Mouse (Mus musculus): Measurements from ENCODE around the gene Pheta1. TPM values are rescaled to one million over a fixed set of nuclear protein-coding genes. Genes with fewer than 3 reads are reported as not detected.

Pheta1 gene
- total and polyA plus RNA-seq, 3 experiments, result 8.1 to 8.8 TPM; not detected in 1

- Histone ChIP-seq H3K27ac (ENCODE audit: control insufficient read depth, low read depth, low read length) (no peak overlapping the region), H3K9me3 (replicated peaks; ENCODE audit: insufficient read depth, low read length) (no peaks in the 10 kb centered on the region), H3K36me3 (ENCODE audit: control insufficient read depth in 1 of 2, insufficient read depth in 2 of 2, low read length in 2 of 2) (peaks cover 0 to 14% of the 10 kb centered on the region in 2 experiments; a peak in 2 of 4 replicates), H3K4me3 (ENCODE audit: control insufficient read depth in 1 of 2, insufficient read depth in 1 of 2, low read depth in 2 of 2, low read length in 2 of 2) (no peak overlapping the region), H3K79me2 (ENCODE audit: control insufficient read depth, insufficient read depth, low read length, poor library complexity) (no peaks in the 10 kb centered on the region), H3K27me3 (ENCODE audit: control insufficient read depth in 1 of 2, insufficient read depth in 2 of 2, low read length in 2 of 2) (no peaks in the 10 kb centered on the region), H3K9ac (ENCODE audit: control insufficient read depth, low read depth, low read length, poor library complexity, severe bottlenecking) (no peak overlapping the region), H3K4me1 (ENCODE audit: control insufficient read depth in 1 of 2, insufficient read depth in 2 of 2, low read length in 2 of 2) (no peaks in the 10 kb centered on the region)
- no peak for DNase-seq (ENCODE audit: low read depth, low spot score)
- no peak for TF ChIP-seq TCF12 (IDR thresholded peaks at IDR 0.05; ENCODE audit: low read depth, low read length)
Observed at GRCm38 (mm10) chr5:121807186-121807585, 41.6 kb upstream of the Pheta1 start.

- H3K27ac ChIP-seq (ENCODE audit: control insufficient read depth, low read depth, low read length), result no peak overlapping the region
- no peaks in the 10 kb centered on the region for H3K79me2 ChIP-seq (ENCODE audit: control insufficient read depth, insufficient read depth, low read length, poor library complexity)
- no peak overlapping the region for H3K9ac ChIP-seq (ENCODE audit: control insufficient read depth, low read depth, low read length, poor library complexity, severe bottlenecking)
- TF ChIP-seq POLR2A (IDR thresholded peaks at IDR 0.05; ENCODE audit: control insufficient read depth in 1 of 2, insufficient read depth in 1 of 2, low read depth in 1 of 2, low read length in 2 of 2, poor library complexity in 1 of 2) (no peak), CHD1 (IDR thresholded peaks at IDR 0.05; ENCODE audit: low read depth, low read length) (no peak), JUND (IDR thresholded peaks at IDR 0.05; ENCODE audit: low read depth, low read length) (no peak), UBTF (IDR thresholded peaks at IDR 0.05; ENCODE audit: borderline replicate concordance, insufficient read depth, low read depth, low read length) (no peak), HCFC1 (IDR thresholded peaks at IDR 0.05; ENCODE audit: low read depth, low read length) (no peak), USF1 (IDR thresholded peaks at IDR 0.05; ENCODE audit: low read depth, low read length) (no peak), ZNF384 (IDR thresholded peaks at IDR 0.05; ENCODE audit: low read depth, low read length) (no peak), NELFE (IDR thresholded peaks at IDR 0.05; ENCODE audit: low read depth, low read length) (no peak), USF2 (IDR thresholded peaks at IDR 0.05; ENCODE audit: borderline replicate concordance in 1 of 2, insufficient read depth in 1 of 2, low read depth in 1 of 2, low read length in 2 of 2) (no peak), RAD21 (IDR thresholded peaks at IDR 0.05; ENCODE audit: low read depth, low read length) (no peak), MYB (IDR thresholded peaks at IDR 0.05; ENCODE audit: low read depth, low read length) (no peak), E2F4 (IDR thresholded peaks at IDR 0.05; ENCODE audit: borderline replicate concordance, low read depth, low read length) (no peak), TCF12 (IDR thresholded peaks at IDR 0.05; ENCODE audit: low read depth, low read length) (no peak)
- peaks cover 0 to 13% of the 10 kb centered on the region in 2 experiments; a peak in 2 of 4 replicates for H3K36me3 ChIP-seq (ENCODE audit: control insufficient read depth in 1 of 2, insufficient read depth in 2 of 2, low read length in 2 of 2)
- H3K4me1 ChIP-seq (ENCODE audit: control insufficient read depth in 1 of 2, insufficient read depth in 2 of 2, low read length in 2 of 2), result no peaks in the 10 kb centered on the region
- no peaks in the 10 kb centered on the region for H3K27me3 ChIP-seq (ENCODE audit: control insufficient read depth in 1 of 2, insufficient read depth in 2 of 2, low read length in 2 of 2)
- DNase-seq (ENCODE audit: low read depth, low spot score), result no peak
- no peak overlapping the region for H3K4me3 ChIP-seq (ENCODE audit: control insufficient read depth in 1 of 2, insufficient read depth in 1 of 2, low read depth in 2 of 2, low read length in 2 of 2)
- no peaks in the 10 kb centered on the region for H3K9me3 ChIP-seq (replicated peaks; ENCODE audit: insufficient read depth, low read length)
Observed at GRCm38 (mm10) chr5:121808202-121808601, 40.6 kb upstream of the Pheta1 start.

GRCm38 (mm10) chr5:121809667-121810224, 39.0 kb upstream of the Pheta1 start:
- peaks cover 0 to 12% of the 10 kb centered on the region in 2 experiments; a peak in 2 of 4 replicates for H3K36me3 ChIP-seq (ENCODE audit: control insufficient read depth in 1 of 2, insufficient read depth in 2 of 2, low read length in 2 of 2)
- no peak for TF ChIP-seq MYB (IDR thresholded peaks at IDR 0.05; ENCODE audit: low read depth, low read length)
- no peak for TF ChIP-seq GATA1 (IDR thresholded peaks at IDR 0.05; ENCODE audit: low read depth, low read length)
- no peak for TF ChIP-seq EP300 (IDR thresholded peaks at IDR 0.05; ENCODE audit: low read depth in 1 of 2, low read length in 2 of 2)
- no peak for TF ChIP-seq GABPA (IDR thresholded peaks at IDR 0.05; ENCODE audit: low read depth, low read length)
- no peak for TF ChIP-seq ETS1 (IDR thresholded peaks at IDR 0.05; ENCODE audit: low read depth, low read length)
- TF ChIP-seq POLR2A (IDR thresholded peaks at IDR 0.05; ENCODE audit: control insufficient read depth in 1 of 2, insufficient read depth in 1 of 2, low read depth in 1 of 2, low read length in 2 of 2, poor library complexity in 1 of 2), result no peak
- TF ChIP-seq MEF2A (IDR thresholded peaks at IDR 0.05; ENCODE audit: extremely low read depth, insufficient replicate concordance, low read depth, low read length, poor library complexity, severe bottlenecking), result no peak
- no peak for TF ChIP-seq SMC3 (IDR thresholded peaks at IDR 0.05; ENCODE audit: low read depth, low read length)
- no peak for TF ChIP-seq NRF1 (IDR thresholded peaks at IDR 0.05; ENCODE audit: insufficient read depth, low read depth, low read length, poor library complexity, severe bottlenecking)
- no peak for TF ChIP-seq NELFE (IDR thresholded peaks at IDR 0.05; ENCODE audit: low read depth, low read length)
- no peak for TF ChIP-seq MXI1 (IDR thresholded peaks at IDR 0.05; ENCODE audit: low read depth, low read length)
- TF ChIP-seq KAT2A (conservative IDR thresholded peaks at IDR 0.05; ENCODE audit: low read depth, low read length), result no peak
- no peak for TF ChIP-seq TBP (IDR thresholded peaks at IDR 0.05; ENCODE audit: low read depth, low read length)
- H3K9me3 ChIP-seq (replicated peaks; ENCODE audit: insufficient read depth, low read length), result no peaks in the 10 kb centered on the region
- no peaks in the 10 kb centered on the region for H3K4me1 ChIP-seq (ENCODE audit: control insufficient read depth in 1 of 2, insufficient read depth in 2 of 2, low read length in 2 of 2)
- H3K9ac ChIP-seq (ENCODE audit: control insufficient read depth, low read depth, low read length, poor library complexity, severe bottlenecking), result no peak overlapping the region
- no peak overlapping the region for H3K27ac ChIP-seq (ENCODE audit: control insufficient read depth, low read depth, low read length)
- H3K79me2 ChIP-seq (ENCODE audit: control insufficient read depth, insufficient read depth, low read length, poor library complexity), result no peaks in the 10 kb centered on the region
- no peak for DNase-seq (ENCODE audit: low read depth, low spot score)
- H3K27me3 ChIP-seq (ENCODE audit: control insufficient read depth in 1 of 2, insufficient read depth in 2 of 2, low read length in 2 of 2), result no peaks in the 10 kb centered on the region
- H3K4me3 ChIP-seq (ENCODE audit: control insufficient read depth in 1 of 2, insufficient read depth in 1 of 2, low read depth in 2 of 2, low read length in 2 of 2), result no peak overlapping the region
